Mouse (Mus musculus): ENCODE measurements around the gene Shcbp1l. TPM values are rescaled to one million over a fixed set of nuclear protein-coding genes. Genes with fewer than 3 reads are reported as not detected.
"Not testable (repeated sequence)": the region's sequence is repeated elsewhere in the genome, so short reads cannot be mapped to it uniquely, and the experiment has no call there.

Gene Shcbp1l
- polyA plus RNA-seq (2015; fragmentation: Nextera tagmentation; extraction: Ambion mirVana), result 0.23 and 0.39 TPM in 2 replicates

DNA sequence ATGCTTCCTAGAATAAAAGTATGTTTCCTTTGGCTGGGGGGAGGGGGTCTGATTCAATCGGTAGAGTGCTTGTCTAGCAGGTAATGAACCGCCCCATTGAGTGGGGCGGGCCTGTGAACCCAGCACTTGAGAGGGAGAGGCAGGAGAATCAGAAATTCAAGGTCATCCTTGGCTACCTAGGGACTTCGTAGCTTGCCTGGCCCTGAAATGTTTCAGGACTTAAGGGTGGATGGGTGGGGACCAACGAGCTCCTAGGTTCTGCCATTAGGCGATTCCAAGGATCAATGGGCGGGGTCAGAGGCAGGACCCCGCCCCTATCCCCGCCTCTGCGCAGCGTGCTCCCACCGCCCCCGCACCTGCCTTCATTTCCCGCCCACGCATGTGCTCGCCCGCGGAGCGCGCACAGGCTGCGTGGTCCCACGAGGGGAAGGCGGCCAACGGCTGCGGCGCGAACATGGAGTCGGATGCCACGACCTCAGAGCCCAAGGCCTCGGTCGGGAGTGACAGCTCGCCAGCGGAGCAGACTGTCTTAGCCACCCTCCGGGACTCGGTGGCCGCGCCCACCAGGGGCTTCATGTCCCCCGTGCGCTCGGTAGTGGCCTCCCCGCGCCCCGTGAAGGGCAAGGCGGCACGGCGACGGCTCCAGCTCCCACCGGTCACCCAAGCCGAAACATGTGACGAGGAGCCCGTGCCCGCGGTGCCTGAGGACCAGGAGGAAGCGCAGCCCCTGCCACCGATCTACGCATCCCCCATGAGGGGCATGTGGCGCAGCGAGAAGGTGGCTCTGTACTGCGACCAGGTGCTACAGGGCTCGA, at the start of gene Shcbp1l:
Gene Shcbp1l (plus strand): TSS at position 393 of the 815 bp plus-strand sequence.
- Histone ChIP-seq H3K4me2 (peak within 1 kb of the TSS; percentile 76), H3K4me1 (peaks cover 8% of the 10 kb centered on the region), H3K9me3 (no peaks in the 10 kb centered on the region), H3K27me3 (replicated peaks) (no peaks in the 10 kb centered on the region; the same call in 1 of the 2 replicates), H3K4me3 (peak within 1 kb of the TSS; percentile 47), H3K27ac (no peak within 1 kb of the TSS), H3K36me3 (replicated peaks) (no peaks in the 10 kb centered on the region), H3K9ac (peak within 1 kb of the TSS; percentile 42)
- peak; percentile 95 for ATAC-seq (replicated peaks)
- under 1% methylated on average over 58 of the region's 60 CpGs for WGBS

DNA sequence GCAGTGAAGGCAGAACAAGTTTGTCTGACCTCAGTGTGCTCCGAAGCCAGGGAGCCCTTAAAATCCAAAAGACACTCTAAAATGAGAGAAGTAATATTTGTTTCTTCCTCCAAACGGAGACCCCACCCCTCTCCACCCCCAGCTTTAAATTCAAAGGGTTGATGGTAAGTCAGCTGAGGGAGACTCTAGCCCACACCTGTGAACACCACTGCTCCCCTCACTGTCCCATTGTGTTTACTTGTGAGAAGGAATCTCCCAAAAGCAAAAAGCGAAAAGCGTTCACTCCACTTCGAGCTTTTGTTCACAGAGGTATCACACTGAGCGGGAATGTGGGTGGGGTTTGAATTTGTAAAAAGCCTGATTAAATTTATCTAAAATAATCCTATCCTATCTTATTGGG, 48.5 kb upstream of the Shcbp1l start:
- no peak overlapping the region for H3K9ac ChIP-seq
- H3K27ac ChIP-seq, result no peak overlapping the region
- H3K4me3 ChIP-seq, result no peak overlapping the region
- ATAC-seq (replicated peaks), result no peak
- no peak overlapping the region for H3K4me2 ChIP-seq
- H3K36me3 ChIP-seq (replicated peaks), result no peaks in the 10 kb centered on the region
- H3K27me3 ChIP-seq (replicated peaks), result no peaks in the 10 kb centered on the region
- H3K9me3 ChIP-seq, result no peaks in the 10 kb centered on the region
- H3K4me1 ChIP-seq, result no peaks in the 10 kb centered on the region
- WGBS, result 16% methylated on average over 6 of the region's 6 CpGs

DNA sequence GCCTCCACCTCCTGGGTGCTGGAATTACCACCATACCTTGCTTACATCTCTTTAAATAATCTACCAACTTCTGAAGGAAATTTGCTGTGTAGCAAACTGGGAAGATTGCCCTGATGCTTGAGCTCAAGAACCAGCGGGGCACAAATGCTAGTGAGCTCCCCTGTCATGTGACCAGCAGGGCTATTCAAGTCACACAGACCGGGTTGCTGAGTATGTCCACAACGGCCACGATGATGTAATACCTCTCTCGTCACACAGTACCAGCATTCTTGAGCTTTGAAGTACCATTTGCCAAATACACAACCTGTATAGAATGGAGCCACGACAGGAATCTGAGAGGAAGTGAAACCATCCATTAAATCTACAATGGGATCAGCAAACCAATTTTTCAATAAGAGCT, 46.4 kb upstream of the Shcbp1l start:
- no peaks in the 10 kb centered on the region for H3K36me3 ChIP-seq (replicated peaks)
- no peaks in the 10 kb centered on the region for H3K27me3 ChIP-seq (replicated peaks)
- no peaks in the 10 kb centered on the region for H3K4me1 ChIP-seq
- no peak overlapping the region for H3K27ac ChIP-seq
- 60% methylated on average over 6 of the region's 6 CpGs for WGBS
- no peaks in the 10 kb centered on the region for H3K9me3 ChIP-seq
- no peak overlapping the region for H3K4me3 ChIP-seq
- ATAC-seq (replicated peaks), result no peak
- no peak overlapping the region for H3K9ac ChIP-seq
- no peak overlapping the region for H3K4me2 ChIP-seq

DNA sequence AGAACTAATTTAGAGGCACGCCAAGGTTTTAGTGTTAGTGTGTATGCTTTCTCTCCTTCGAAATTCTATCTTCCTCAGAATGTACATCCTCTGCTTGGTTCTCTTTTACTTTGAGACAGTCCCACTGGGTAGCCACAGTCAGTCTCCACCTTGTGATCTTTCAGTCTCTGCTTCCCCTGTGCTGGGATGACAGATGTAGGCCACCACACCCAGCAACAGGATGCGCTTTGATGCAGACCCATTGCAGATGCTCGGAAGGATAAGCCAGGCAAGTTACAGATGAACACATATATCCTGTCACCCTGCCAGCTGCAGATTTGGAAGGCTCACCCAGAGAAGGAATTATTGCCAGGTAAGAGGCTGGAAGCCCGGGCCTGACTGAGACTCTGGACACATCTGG, 45.1 kb upstream of the Shcbp1l start:
- Histone ChIP-seq H3K4me3 (no peak overlapping the region), H3K36me3 (replicated peaks) (no peaks in the 10 kb centered on the region), H3K4me2 (no peak overlapping the region), H3K9ac (no peak overlapping the region), H3K27me3 (replicated peaks) (no peaks in the 10 kb centered on the region), H3K27ac (no peak overlapping the region), H3K4me1 (no peaks in the 10 kb centered on the region), H3K9me3 (no peaks in the 10 kb centered on the region)
- WGBS, result 82% methylated on average over 5 of the region's 5 CpGs
- no peak for ATAC-seq (replicated peaks)

DNA sequence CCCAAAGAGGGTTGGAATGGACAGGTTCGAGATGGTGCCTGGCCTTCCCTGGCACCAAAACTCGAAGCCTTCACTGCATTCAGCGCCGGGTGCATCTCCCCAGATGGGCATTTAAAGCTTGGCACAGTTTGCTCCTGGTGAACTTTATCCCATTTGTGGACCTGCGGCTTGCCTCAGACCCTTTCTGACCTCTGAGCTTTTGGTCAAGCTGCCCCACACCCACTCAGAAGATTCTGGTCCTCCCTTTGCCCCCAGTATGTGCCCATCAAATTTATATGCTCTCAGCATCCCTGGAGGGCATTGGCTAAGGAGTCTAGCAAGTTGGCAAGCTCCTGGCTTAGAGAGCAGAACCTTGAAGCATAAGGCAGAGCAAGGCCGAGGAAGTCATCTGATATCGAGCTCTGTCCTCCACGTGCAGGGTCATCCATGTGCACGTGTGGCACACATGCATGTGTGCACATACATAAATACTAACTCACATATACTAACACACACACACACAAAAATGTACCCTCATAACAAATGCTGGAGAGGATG, 44.1 kb upstream of the Shcbp1l start:
- Histone ChIP-seq H3K9ac (no peak overlapping the region), H3K9me3 (no peaks in the 10 kb centered on the region), H3K4me3 (no peak overlapping the region), H3K27me3 (replicated peaks) (no peaks in the 10 kb centered on the region), H3K27ac (no peak overlapping the region), H3K4me1 (no peaks in the 10 kb centered on the region), H3K36me3 (replicated peaks) (no peaks in the 10 kb centered on the region), H3K4me2 (no peak overlapping the region)
- 93% methylated on average over 9 of the region's 9 CpGs for WGBS
- no peak for ATAC-seq (replicated peaks)

DNA sequence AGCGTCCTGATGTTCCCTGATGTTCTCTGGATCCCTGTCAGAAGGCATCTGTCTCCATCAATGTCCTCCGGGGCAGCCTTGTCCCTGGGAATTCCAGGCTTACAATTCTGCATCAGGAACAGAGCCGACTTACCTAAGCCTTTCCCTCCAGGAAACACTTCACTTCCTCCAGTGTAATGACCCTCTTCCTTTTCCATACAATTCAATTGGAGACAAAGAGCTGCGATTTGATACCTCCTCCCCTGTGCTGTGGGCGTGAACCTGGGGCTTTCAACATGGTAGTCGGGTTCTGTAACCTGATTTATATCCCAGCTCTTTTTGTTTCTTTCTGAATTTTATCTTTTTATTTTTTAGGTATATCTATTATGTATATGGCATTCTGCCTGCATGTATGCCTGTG, 39.9 kb upstream of the Shcbp1l start:
- 76% methylated on average over 6 of the region's 6 CpGs for WGBS

DNA sequence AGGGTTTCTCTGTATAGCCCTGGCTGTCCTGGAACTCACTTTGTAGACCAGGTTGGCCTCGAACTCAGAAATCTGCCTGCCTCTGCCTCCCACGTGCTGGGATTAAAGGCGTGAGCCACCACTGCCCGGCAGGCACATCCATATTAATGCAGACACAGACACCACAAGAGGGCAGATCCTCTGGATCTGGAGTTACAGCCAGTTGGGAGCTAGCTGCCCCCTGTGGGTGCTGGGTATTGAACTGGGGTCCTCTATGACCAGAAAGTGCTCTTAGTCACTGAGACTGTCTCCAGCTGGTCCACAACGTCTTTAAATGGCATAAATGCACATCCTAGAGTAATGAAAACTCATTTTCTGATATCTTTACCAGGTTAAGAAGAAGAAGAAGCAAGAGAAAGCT, 39.3 kb upstream of the Shcbp1l start:
- H3K9me3 ChIP-seq; ATAC-seq (replicated peaks): not testable (repeated sequence)
- WGBS, result 88% methylated on average over 5 of the region's 5 CpGs

More for the DNA sequence above, 39.9 kb upstream of the Shcbp1l start:
- Histone ChIP-seq H3K27me3 (replicated peaks) (no peaks in the 10 kb centered on the region), H3K4me3 (no peak overlapping the region), H3K4me1 (peaks cover 2% of the 10 kb centered on the region; the same call in 1 of the 2 replicates), H3K27ac (no peak overlapping the region), H3K9ac (no peak overlapping the region), H3K4me2 (no peak overlapping the region), H3K9me3 (no peaks in the 10 kb centered on the region), H3K36me3 (replicated peaks) (no peaks in the 10 kb centered on the region)
- ATAC-seq (replicated peaks), result no peak

DNA sequence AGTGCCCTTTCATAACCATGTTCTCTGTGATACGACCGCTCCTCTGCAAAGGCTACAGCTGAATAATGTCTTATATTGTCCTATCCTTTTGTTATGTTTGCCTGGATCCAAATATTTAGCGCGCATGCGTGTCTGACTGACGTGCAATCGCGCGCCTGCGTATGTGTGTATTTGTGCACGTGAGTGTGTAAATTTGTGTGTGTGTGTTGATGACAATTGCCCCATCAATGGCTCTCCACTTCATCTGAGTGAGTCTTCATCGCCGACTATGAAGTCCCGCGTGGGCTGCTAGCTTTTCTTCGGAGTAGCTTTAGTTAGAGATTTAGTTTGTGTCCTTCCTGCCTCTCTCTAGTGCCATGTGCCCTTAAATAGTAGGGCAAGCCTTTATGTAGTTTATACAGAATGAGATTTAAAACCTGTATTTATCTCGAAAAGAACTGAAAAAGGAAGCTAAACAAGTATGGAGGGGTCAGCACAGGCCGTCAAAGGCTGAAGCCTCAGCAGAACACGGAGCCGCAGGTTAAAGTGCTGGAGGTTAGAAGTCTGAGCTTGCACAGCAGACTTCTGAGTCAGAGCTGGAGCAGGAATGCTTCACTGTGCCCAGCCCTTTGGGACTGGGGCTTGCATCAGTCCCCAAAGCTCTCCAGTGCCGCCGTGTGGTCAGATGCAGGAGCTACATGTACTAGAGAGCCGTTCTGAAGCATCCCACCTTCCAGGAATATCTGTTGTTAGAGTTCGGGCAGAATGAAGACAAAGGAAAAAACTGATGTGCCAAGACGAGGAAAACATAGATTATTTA, 38.5 kb upstream of the Shcbp1l start:
- Histone ChIP-seq H3K4me1 (peaks cover 2% of the 10 kb centered on the region; the same call in 1 of the 2 replicates), H3K9ac (no peak overlapping the region), H3K27ac (no peak overlapping the region), H3K36me3 (replicated peaks) (no peaks in the 10 kb centered on the region), H3K4me3 (no peak overlapping the region), H3K4me2 (0 out of 2 replicates have a peak overlapping the region, but pooled peaks have one; percentile 16), H3K9me3 (no peaks in the 10 kb centered on the region), H3K27me3 (replicated peaks) (no peaks in the 10 kb centered on the region)
- WGBS, result 55% methylated on average over 25 of the region's 25 CpGs
- ATAC-seq (replicated peaks), result peak; percentile 89

More for the DNA sequence above, 39.3 kb upstream of the Shcbp1l start:
- not testable (repeated sequence) for H3K4me3 ChIP-seq; H3K27me3 ChIP-seq (replicated peaks); H3K4me2 ChIP-seq; H3K36me3 ChIP-seq (replicated peaks); H3K9ac ChIP-seq; H3K4me1 ChIP-seq; H3K27ac ChIP-seq

DNA sequence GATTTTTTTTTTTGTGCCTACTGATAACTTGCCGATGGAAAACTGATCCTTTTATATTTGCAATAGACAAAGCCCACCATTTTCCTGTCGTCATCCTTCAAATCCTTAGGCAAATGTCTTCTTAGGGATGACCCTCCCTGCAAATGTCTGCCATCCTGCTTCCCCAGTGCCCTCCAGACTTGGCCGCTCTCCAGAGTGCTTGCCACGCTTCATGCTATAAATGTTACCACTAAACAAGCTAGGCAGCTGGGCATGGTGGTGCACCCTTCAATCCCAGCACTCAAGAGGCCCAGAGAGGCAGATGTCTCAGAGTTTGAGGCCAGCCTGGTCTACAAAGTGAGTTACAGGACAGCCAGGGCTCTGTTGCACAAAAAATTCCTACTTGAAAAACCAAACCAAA, 29.3 kb upstream of the Shcbp1l start:
- ATAC-seq (replicated peaks); H3K9me3 ChIP-seq; H3K27me3 ChIP-seq (replicated peaks); H3K4me1 ChIP-seq; H3K9ac ChIP-seq; H3K27ac ChIP-seq; H3K4me3 ChIP-seq; H3K4me2 ChIP-seq; H3K36me3 ChIP-seq (replicated peaks): not testable (repeated sequence)
- 76% methylated on average over 4 of the region's 4 CpGs for WGBS

DNA sequence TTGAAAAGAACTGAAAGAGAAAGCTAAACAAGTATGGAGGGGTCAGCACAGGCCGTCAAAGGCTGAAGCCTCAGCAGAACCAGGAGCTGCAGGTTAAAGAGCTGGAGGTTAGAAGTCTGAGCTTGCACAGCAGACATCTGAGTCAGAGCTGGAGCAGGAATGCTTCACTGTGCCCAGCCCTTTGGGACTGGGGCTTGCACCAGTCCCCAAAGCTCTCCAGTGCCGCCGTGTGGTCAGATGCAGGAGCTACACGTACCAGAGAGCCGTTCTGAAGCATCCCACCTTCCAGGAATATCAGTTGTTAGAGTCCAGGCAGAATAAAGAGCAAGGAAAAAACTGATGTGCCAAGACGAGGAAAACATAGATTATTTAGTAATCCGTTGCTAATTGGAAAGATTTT, 23.2 kb upstream of the Shcbp1l start:
- Histone ChIP-seq H3K27me3 (replicated peaks) (no peaks in the 10 kb centered on the region), H3K9ac (no peak overlapping the region), H3K4me3 (no peak overlapping the region), H3K9me3 (no peaks in the 10 kb centered on the region), H3K36me3 (replicated peaks) (no peaks in the 10 kb centered on the region), H3K27ac (no peak overlapping the region), H3K4me1 (no peaks in the 10 kb centered on the region), H3K4me2 (no peak overlapping the region)
- WGBS, result 2% methylated on average over 7 of the region's 7 CpGs
- peak; percentile 75; the same call in 1 of the 2 replicates for ATAC-seq (replicated peaks)

DNA sequence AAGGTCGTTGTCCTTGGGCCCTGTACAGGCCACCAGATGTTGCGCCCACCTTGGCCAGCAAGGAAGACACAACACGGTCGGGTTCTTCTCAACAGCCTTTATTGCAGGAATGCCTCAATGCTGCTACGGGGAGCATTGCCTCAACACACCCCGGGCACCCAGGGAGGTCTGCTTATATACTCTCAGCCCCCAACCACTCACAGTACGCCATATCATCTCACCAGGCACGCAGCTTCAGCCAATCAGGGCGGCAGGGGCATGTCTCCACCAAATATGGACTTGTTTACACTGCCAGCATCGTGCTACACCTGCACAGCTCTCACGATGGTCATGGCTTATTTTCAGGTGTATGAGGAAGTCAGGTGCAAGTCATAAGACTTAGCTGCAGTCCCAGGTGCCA, 17.3 kb upstream of the Shcbp1l start:
- not testable (repeated sequence) for H3K36me3 ChIP-seq (replicated peaks); ATAC-seq (replicated peaks); H3K9me3 ChIP-seq; H3K27me3 ChIP-seq (replicated peaks); H3K4me2 ChIP-seq; H3K4me3 ChIP-seq; H3K9ac ChIP-seq; H3K4me1 ChIP-seq; H3K27ac ChIP-seq
- 89% methylated on average over 11 of the region's 11 CpGs for WGBS

DNA sequence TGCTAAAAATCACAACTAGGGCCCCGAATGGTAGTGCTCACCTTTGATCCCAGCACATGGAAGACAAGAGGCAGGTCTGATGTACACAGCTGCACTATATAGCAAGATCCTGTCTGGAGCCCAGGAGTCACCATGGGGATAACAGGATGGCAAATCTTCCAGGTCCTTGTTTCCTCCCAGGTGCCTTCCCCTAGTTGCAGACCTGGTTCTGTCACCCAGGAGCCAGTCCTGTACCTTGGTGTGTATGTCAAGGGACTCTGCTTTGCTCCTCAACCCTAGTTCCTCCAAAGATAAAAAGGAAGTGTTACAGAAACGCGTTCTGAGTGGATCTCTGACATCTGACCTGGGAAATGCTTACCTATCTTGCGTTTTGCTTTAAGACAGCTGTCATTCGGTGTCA, 16.7 kb upstream of the Shcbp1l start:
- H3K27ac ChIP-seq; H3K9me3 ChIP-seq; H3K9ac ChIP-seq; H3K36me3 ChIP-seq (replicated peaks); ATAC-seq (replicated peaks); H3K27me3 ChIP-seq (replicated peaks); H3K4me3 ChIP-seq; H3K4me2 ChIP-seq; H3K4me1 ChIP-seq: not testable (repeated sequence)
- 86% methylated on average over 5 of the region's 5 CpGs for WGBS
